Mouse (Mus musculus) hematopoietic stem cell, adult 5-6 weeks (primary cell): ENCODE measurements around the gene Phf3. TPM values are rescaled to one million over a fixed set of nuclear protein-coding genes. Genes with fewer than 3 reads are reported as not detected.

Experiments used
- ATAC-seq, 2 experiments: fragments of 125-278 bp in 1 of 2; replicated peaks in 1 of 2; 2 replicates each; pipeline ENCODE4 v1.8.0; 2016 to 2017; ENCODE audit warnings: inconsistent platforms in 2 of 2, mild to moderate bottlenecking in 2 of 2, moderate number of reproducible peaks in 2 of 2, low read depth in 1 of 2, moderate TSS enrichment in 1 of 2; ENCODE audit not compliant: low FRiP score in 2 of 2, poor library complexity in 2 of 2, severe bottlenecking in 2 of 2, insufficient read depth in 1 of 2, low TSS enrichment in 1 of 2
- total RNA-seq: library from RNA; stranded (forward); fragments of 172-1452, 232-1000 nt; gene quantifications from 2 replicates; pipeline ENCODE4 v1.2.3, GENCODE M21; 2017

Gene Phf3
- total RNA-seq, 1 experiment from 2014 or later, result 187 TPM

GRCm38 (mm10) chr1:30786583-30786982 lies 87.1 kb downstream of the Phf3 start:
- no peak for ATAC-seq

DNA sequence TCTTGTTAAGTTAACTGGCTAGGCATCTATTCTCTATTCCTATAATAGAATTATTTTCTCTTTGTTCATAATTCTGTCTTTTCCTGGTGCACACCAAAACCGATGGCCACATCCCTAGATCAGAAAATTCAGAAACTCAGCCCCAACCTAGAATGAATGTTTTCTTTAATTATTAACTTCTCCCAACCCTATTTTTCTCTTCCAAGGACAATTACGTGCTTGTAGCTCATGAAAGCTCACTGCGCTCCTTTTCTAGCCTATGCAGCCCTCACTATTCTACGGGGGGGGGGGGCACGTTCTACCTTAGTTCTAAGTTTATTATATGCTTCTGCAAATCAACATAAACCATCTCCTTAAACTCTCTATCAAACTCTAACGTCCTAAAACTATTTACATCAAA lies 90.0 kb downstream of the Phf3 start:
- no peak for ATAC-seq

GRCm38 (mm10) chr1:30780293-30780692 lies 93.4 kb downstream of the Phf3 start:
- ATAC-seq, result peak in 1 of 2 experiments; percentile 22; a peak in 1 of 4 replicates

- ATAC-seq, result peak in 1 of 2 experiments; percentile 53; a peak in 2 of 4 replicates
Measured at GRCm38 (mm10) chr1:30779562-30779961, 94.2 kb downstream of the Phf3 start.

GRCm38 (mm10) chr1:30778374-30779005 lies 95.2 kb downstream of the Phf3 start:
- 0 out of 4 replicates have a peak, but pooled peaks of 1 of the 2 experiments have one; percentile 56 for ATAC-seq

DNA sequence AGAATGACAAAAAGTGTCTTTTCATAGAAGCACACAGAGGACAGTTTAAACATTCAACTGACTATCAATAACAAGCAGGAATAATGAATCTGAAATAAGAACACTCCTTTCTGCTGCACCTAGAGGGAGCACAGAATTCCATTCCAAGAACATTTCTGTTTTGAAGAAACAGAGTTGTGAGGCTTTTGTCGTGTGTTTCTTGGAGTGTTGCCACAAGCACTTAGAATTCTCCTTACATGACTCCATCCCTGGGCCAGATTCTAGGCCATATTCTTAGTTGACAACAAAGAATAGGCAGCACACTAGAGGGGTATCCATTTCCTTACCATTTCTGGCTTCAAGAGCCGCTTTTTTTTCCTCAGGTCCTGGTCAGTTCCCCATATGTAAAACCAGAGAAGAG lies 97.5 kb downstream of the Phf3 start:
- no peak for ATAC-seq

DNA sequence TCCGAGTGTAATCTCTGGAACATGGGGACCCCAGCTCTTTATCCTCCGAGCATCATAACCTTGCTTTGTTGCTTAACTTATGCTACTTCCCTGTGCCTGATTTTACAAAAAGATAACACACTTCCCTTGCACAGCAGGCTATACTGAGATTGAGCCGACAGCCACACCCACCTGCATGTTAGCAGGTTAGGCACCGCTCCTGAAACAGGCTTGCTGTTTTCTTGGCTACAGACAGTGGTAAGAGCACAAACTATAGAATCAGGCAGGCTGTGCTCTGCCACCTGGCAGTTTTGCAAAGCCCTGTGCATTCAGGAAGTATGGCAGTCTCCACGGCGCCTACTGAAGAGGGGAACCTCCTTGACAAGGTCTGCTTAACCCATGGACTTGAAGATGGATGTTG lies 100.1 kb downstream of the Phf3 start:
- ATAC-seq, result no peak

DNA sequence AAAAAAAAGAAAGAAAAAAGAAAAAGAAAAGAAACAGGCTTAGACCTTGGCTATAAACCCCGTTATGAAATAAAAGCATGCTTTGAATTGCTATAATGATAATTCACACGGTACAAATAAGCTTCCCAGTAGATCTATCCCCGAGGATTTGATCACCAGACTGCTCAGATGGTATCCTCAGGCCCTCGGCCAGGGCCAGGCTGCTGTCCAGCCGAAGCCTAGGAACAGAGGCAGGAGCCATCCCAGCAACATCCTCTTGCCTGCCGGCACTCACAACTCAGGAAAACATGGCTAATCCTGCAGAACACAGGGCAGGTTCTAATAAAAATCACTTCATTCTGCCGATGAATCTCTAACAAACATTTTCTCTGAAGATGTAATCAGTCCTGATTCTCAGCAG lies 100.9 kb downstream of the Phf3 start:
- ATAC-seq, result no peak

- ATAC-seq, result no peak; a peak in 1 of 4 replicates
Measured at GRCm38 (mm10) chr1:30771772-30772171, 101.9 kb downstream of the Phf3 start.

DNA sequence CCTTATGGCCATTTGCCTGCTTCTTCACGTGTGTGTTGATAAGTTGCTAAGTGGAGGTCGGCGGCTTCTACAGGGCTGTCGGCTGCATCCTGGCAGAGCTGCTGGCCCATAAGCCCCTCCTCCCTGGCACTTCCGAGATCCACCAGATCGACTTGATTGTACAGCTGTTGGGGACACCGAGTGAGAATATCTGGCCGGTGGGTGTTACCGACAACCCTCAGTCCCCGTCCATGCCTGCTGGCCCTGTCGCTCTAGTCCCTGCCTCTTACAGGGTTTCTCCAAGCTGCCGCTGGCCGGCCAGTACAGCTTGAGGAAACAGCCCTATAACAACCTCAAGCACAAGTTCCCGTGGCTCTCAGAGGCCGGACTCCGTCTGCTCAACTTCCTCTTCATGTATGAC lies 103.1 kb downstream of the Phf3 start:
- peak; percentile 32 to 42 for ATAC-seq

- ATAC-seq, result no peak
Measured at GRCm38 (mm10) chr1:30756794-30757193, 116.9 kb downstream of the Phf3 start.

DNA sequence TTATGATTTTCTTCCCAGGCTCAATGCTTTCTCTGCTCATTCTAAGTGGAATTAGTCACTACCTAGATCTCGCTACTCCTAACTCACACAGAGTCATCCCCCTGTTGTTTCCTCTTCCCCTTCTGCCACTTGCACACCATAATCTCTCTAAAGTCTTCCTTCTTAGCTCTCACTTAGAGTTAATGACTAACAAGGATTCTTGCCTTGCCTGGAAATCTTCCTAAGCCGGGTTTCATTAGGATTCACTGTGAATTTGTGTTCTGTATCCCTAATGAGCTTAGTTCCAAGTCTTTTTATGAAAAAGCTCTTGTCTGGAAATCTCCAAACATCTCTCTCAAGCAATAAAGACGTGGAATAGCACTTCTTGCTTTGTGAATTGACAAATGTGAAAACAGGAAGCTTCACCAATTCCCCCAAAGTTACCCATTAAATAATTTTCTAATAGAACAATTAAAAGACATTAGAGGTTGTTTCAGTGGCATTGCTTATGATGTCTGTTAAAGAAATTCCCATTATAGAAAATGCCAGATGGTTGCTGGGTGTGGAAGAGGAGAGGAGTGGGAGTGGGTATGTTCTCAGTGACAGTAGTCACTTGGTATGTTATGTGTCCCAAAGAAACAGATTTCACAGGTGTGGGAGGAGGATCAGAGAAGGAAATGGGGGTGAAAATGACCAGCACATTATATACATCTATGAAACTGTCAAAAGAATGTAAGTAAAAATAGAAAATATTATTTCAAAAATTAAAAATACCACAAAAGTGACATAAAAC lies 118.1 kb downstream of the Phf3 start:
- no peak for ATAC-seq

Other genes starting within 250 kb of the Phf3 start
- gene AC153137.1, start 104.0 kb upstream of the Phf3 start, total RNA-seq, result not detected in 2 replicates